In the genomic region with DNA sequence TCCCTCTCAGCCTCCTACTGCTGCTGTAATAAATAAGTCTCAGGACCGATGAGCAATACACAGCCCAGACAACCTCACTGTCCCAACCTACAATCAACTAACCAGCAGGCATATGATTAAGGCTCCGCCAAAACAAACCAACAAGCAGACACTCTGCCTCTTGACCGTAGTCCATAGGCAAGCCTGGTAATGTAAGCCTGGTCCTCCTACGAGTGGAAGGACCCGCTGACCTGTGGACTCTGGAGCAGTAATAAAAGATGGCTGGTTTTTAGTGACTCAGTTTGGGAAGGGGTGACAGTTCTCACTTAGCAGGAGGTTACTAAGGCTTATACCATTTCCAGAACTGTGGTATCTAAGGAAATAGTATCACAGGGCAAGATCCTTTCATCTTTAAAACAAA, we compare ENCODE assay signal across 27 mouse cellular contexts. TPM values are rescaled to one million over a fixed set of nuclear protein-coding genes. Genes with fewer than 3 reads are reported as not detected.
"Had no signal": no experiment of that assay in that cellular context is flagged by ENCODE, and none has a peak within 500 bp of the region (broad histone marks: within the 10 kb centered on the region; RNA-seq: fewer than 3 reads in every experiment).

No protein-coding gene starts in this region.

- ATAC-seq: midbrain, embryonic 15.5 days had no signal

- H3K27ac ChIP-seq: hindbrain, embryonic 15.5 days; limb, embryonic 10.5 days; limb, embryonic 13.5 days; liver, embryonic 14.5 days; midbrain, embryonic 12.5 days; midbrain, embryonic 15.5 days; neural tube, embryonic 12.5 days; neural tube, embryonic 15.5 days had no signal

- H3K9ac ChIP-seq: hindbrain, embryonic 15.5 days; limb, embryonic 13.5 days; liver, embryonic 14.5 days; midbrain, embryonic 12.5 days; midbrain, embryonic 15.5 days; neural tube, embryonic 12.5 days; neural tube, embryonic 15.5 days had no signal

- H3K4me1 ChIP-seq: hindbrain, embryonic 15.5 days; neural tube, embryonic 12.5 days; neural tube, embryonic 15.5 days had no signal

- H3K4me3 ChIP-seq: hindbrain, embryonic 15.5 days; limb, embryonic 10.5 days; limb, embryonic 13.5 days; midbrain, embryonic 12.5 days; midbrain, embryonic 15.5 days; neural tube, embryonic 12.5 days; neural tube, embryonic 15.5 days had no signal

- H3K27me3 ChIP-seq: hindbrain, embryonic 15.5 days; limb, embryonic 13.5 days; midbrain, embryonic 12.5 days; midbrain, embryonic 15.5 days; neural tube, embryonic 12.5 days; neural tube, embryonic 15.5 days had no signal

- DNase-seq: kidney, postnatal 14 days; layer of hippocampus, adult 9-11 months; liver; lung, adult 2 months; lung, postnatal 14 days; lung, postnatal 4 days; right cerebral cortex, adult 18-20 months; right cerebral cortex, postnatal 14 days; right cerebral cortex, postnatal 4 days; thymus, postnatal 25 days had no signal

- H3K36me3 ChIP-seq: hindbrain, embryonic 15.5 days; limb, embryonic 10.5 days; limb, embryonic 13.5 days; midbrain, embryonic 12.5 days; midbrain, embryonic 15.5 days; neural tube, embryonic 12.5 days; neural tube, embryonic 15.5 days had no signal

- H3K9me3 ChIP-seq: hindbrain, embryonic 15.5 days; limb, embryonic 10.5 days; limb, embryonic 13.5 days; midbrain, embryonic 12.5 days; midbrain, embryonic 15.5 days; neural tube, embryonic 12.5 days; neural tube, embryonic 15.5 days had no signal

- H3K4me2 ChIP-seq: hindbrain, embryonic 15.5 days; limb, embryonic 13.5 days; midbrain, embryonic 12.5 days; midbrain, embryonic 15.5 days; neural tube, embryonic 12.5 days; neural tube, embryonic 15.5 days had no signal

RNA-seq across cellular contexts. Expression of gene Gm47996, which starts 53.4 kb away (rescaled TPM):
- total RNA-seq: layer of hippocampus, adult 18-20 months; layer of hippocampus, postnatal 25 days; left cerebral cortex, adult 18-20 months; left cerebral cortex, postnatal 25 days; megakaryocyte progenitor cell, adult 5-6 weeks had no signal
- polyA plus RNA-seq: hindbrain, embryonic 15.5 days; intestine, embryonic 14.5 days; limb, embryonic 13.5 days; lung, adult 2 months; lung, embryonic 16.5 days; midbrain, embryonic 15.5 days; neural tube, embryonic 12.5 days; neural tube, embryonic 15.5 days; stomach, embryonic 14.5 days; thymus, postnatal 0 days had no signal

RNA-seq across cellular contexts. Expression of gene 3110040M04Rik, which starts 59.5 kb away (rescaled TPM):
- total RNA-seq: layer of hippocampus, adult 18-20 months; layer of hippocampus, postnatal 25 days; left cerebral cortex, adult 18-20 months; left cerebral cortex, postnatal 25 days; megakaryocyte progenitor cell, adult 5-6 weeks had no signal
- polyA plus RNA-seq: hindbrain, embryonic 15.5 days; limb, embryonic 10.5 days; limb, embryonic 13.5 days; lung, adult 2 months; lung, embryonic 16.5 days; midbrain, embryonic 12.5 days; midbrain, embryonic 15.5 days; neural tube, embryonic 12.5 days; neural tube, embryonic 15.5 days; stomach, embryonic 14.5 days; thymus, postnatal 0 days had no signal
